Mouse (Mus musculus): ENCODE measurements around the gene Rp2. TPM values are rescaled to one million over a fixed set of nuclear protein-coding genes. Genes with fewer than 3 reads are reported as not detected.

Gene Rp2
- polyA plus RNA-seq, 1 experiment from 2014 or later: 22.7 TPM

Other genes with a start within 250 kb of the Rp2 start
- gene Slc9a7, start 72.7 kb upstream of the Rp2 start, polyA plus RNA-seq (2016; fragmentation: Nextera tagmentation; extraction: Ambion mirVana): 2.0 and 2.1 TPM in 2 replicates
- 10.5 and 11.0 TPM in 2 replicates for gene Jade3, start 61.2 kb downstream of the Rp2 start, polyA plus RNA-seq (2016; fragmentation: Nextera tagmentation; extraction: Ambion mirVana)
- gene Rgn, start 185.3 kb downstream of the Rp2 start, polyA plus RNA-seq (2016; fragmentation: Nextera tagmentation; extraction: Ambion mirVana): 0.19 and 0.53 TPM in 2 replicates

Data from forebrain, embryonic 12.5 days (tissue).